Mouse (Mus musculus): Measurements from ENCODE around the gene Inpp5e. TPM values are rescaled to one million over a fixed set of nuclear protein-coding genes. Genes with fewer than 3 reads are reported as not detected.
"Not testable (repeated sequence)": the region's sequence is repeated elsewhere in the genome, so short reads cannot be mapped to it uniquely, and the experiment has no call there.

The Inpp5e gene
- polyA plus RNA-seq, 1 experiment from 2014 or later, result 29.7 TPM

DNA sequence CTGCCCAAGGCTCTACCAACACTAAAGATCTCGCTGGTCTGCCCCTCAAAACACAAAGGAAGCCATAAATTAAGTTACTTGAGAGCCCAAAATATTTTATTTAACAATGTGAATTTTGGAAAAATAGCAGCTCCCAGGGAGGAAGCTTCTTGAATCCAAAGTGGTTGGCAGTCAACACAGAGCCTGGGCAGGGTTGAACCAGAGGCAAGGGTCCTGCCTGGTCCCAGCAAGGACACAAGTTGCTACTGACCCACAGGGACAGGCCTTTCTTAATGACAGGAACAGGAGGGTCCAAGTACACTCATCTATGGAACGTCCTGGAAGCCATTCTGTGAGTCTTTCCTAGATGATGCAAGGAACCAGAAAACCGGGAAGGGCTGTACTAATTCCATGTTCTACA, 359 bp upstream of the Inpp5e start:
- Histone ChIP-seq H3K27me3 (ENCODE audit: insufficient read depth, poor library complexity, severe bottlenecking) (no peaks in the 10 kb centered on the region), H3K4me3 (peak overlapping the region; percentile 86), H3K4me1 (replicated peaks) (peaks cover 47% of the 10 kb centered on the region), H3K9me3 (no peaks in the 10 kb centered on the region), H3K27ac (peak overlapping the region; percentile 96; the same call in 1 of the 2 replicates), H3K36me3 (peaks cover 92% of the 10 kb centered on the region)
- 60% methylated on average over 3 of the region's 3 CpGs for WGBS
- DNase-seq (ENCODE audit: low spot score), result no peak

DNA sequence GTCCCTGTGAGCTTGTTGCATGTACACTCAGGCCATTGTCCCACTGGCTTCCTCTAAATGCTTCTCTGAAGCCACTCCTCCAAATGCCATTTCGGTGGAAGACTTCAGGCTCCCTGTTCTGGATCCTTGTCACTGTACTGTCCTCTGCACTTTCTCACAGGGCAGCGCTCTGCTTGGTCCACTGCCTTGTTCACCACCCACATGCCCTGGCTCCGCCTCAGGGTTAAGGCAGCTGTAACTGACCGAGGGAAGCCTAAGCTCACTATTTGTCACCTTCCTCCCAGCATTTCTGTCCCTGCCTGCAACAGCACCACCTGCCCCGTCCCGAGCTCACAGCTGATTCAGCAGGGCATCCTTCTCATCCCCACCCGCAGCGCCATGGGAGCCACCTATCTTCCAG, 5.7 kb downstream of the Inpp5e start:
- no peak for DNase-seq (ENCODE audit: low spot score)
- Histone ChIP-seq H3K27me3 (ENCODE audit: insufficient read depth, poor library complexity, severe bottlenecking) (no peaks in the 10 kb centered on the region), H3K4me1 (replicated peaks) (peaks cover 42% of the 10 kb centered on the region), H3K9me3 (no peaks in the 10 kb centered on the region), H3K27ac (no peak overlapping the region; the same call in 1 of the 2 replicates), H3K36me3 (peaks cover 91% of the 10 kb centered on the region), H3K4me3 (no peak overlapping the region)
- WGBS, result 81% methylated on average over 8 of the region's 8 CpGs

DNA sequence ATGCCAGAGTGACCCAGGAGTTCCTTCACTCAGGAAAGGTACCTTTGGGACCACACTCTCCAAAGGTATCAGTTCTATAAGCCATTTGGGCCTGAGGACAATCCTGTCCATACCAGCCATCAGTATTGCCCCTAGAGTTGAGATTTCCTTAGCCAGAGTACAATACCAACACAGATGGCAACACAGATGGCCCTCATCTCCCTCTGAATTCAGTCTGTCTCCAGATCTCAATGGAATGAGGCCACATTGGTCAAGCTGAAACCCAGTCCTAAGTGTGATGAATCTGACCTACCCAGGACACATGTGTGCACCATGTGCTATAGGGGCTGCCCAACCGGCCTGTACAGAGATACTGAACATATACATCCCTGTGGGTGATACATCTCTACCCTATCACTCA, 6.7 kb downstream of the Inpp5e start:
- H3K36me3 ChIP-seq, result peaks cover 92% of the 10 kb centered on the region
- H3K4me1 ChIP-seq (replicated peaks), result peaks cover 32% of the 10 kb centered on the region
- no peaks in the 10 kb centered on the region for H3K27me3 ChIP-seq (ENCODE audit: insufficient read depth, poor library complexity, severe bottlenecking)
- no peaks in the 10 kb centered on the region for H3K9me3 ChIP-seq
- no peak for DNase-seq (ENCODE audit: low spot score)
- WGBS, result 84% methylated on average over 1 of the region's 1 CpGs
- no peak overlapping the region for H3K4me3 ChIP-seq
- H3K27ac ChIP-seq, result no peak overlapping the region

GRCm38 (mm10) chr2:26401023-26401422, 8.0 kb downstream of the Inpp5e start:
- WGBS, result 93% methylated on average over 4 of the region's 4 CpGs
- no peaks in the 10 kb centered on the region for H3K27me3 ChIP-seq (ENCODE audit: insufficient read depth, poor library complexity, severe bottlenecking)
- H3K9me3 ChIP-seq, result no peaks in the 10 kb centered on the region
- H3K36me3 ChIP-seq, result peaks cover 92% of the 10 kb centered on the region
- no peak overlapping the region for H3K4me3 ChIP-seq
- no peak for DNase-seq (ENCODE audit: low spot score)
- H3K4me1 ChIP-seq (replicated peaks), result peaks cover 19% of the 10 kb centered on the region
- no peak overlapping the region for H3K27ac ChIP-seq

GRCm38 (mm10) chr2:26400296-26400695, 8.7 kb downstream of the Inpp5e start:
- DNase-seq (ENCODE audit: low spot score), result no peak
- WGBS, result 94% methylated on average over 5 of the region's 5 CpGs

DNA sequence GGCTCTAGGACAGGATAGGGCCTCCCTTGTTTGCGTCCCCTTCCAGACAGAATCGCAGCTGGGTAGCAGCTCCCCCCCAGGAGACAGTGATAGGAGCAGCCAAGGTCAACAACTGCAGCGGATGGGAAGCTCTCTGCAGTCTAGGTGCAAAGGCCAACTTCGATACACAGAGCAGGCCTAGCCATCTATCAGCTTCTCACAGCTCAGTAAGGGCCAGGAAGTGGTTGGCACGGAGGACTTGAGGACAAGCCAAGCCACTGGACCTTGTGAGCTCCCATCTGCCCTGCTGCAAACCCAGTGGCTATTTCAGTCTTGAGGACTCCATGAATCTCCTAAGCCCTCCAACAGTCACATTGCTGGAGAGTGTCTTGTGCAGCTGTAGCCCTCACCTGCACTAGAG, 9.4 kb downstream of the Inpp5e start:
- WGBS, result 90% methylated on average over 5 of the region's 5 CpGs
- no peak for DNase-seq (ENCODE audit: low spot score)
- Histone ChIP-seq H3K27me3 (ENCODE audit: insufficient read depth, poor library complexity, severe bottlenecking) (no peaks in the 10 kb centered on the region), H3K36me3 (peaks cover 92% of the 10 kb centered on the region), H3K27ac (no peak overlapping the region), H3K9me3 (no peaks in the 10 kb centered on the region), H3K4me1 (replicated peaks) (peaks cover 8% of the 10 kb centered on the region), H3K4me3 (no peak overlapping the region)

More at GRCm38 (mm10) chr2:26400296-26400695, 8.7 kb downstream of the Inpp5e start:
- H3K27ac ChIP-seq, result no peak overlapping the region
- H3K9me3 ChIP-seq, result no peaks in the 10 kb centered on the region
- H3K36me3 ChIP-seq, result peaks cover 92% of the 10 kb centered on the region
- H3K27me3 ChIP-seq (ENCODE audit: insufficient read depth, poor library complexity, severe bottlenecking), result no peaks in the 10 kb centered on the region
- H3K4me3 ChIP-seq, result no peak overlapping the region
- H3K4me1 ChIP-seq (replicated peaks), result peaks cover 12% of the 10 kb centered on the region

- Histone ChIP-seq H3K27ac (no peak overlapping the region), H3K9me3 (no peaks in the 10 kb centered on the region), H3K27me3 (ENCODE audit: insufficient read depth, poor library complexity, severe bottlenecking) (no peaks in the 10 kb centered on the region), H3K36me3 (peaks cover 96% of the 10 kb centered on the region), H3K4me1 (replicated peaks) (peaks cover 6% of the 10 kb centered on the region; the same call in 1 of the 2 replicates), H3K4me3 (no peak overlapping the region)
- DNase-seq (ENCODE audit: low spot score), result no peak
- 90% methylated on average over 8 of the region's 8 CpGs for WGBS
These were observed 10.0 kb downstream of the Inpp5e start for GRCm38 (mm10) chr2:26398978-26399377.

GRCm38 (mm10) chr2:26391617-26392016, 17.4 kb downstream of the Inpp5e start:
- Histone ChIP-seq H3K27me3 (ENCODE audit: insufficient read depth, poor library complexity, severe bottlenecking) (no peaks in the 10 kb centered on the region), H3K4me3 (no peak overlapping the region), H3K9me3 (no peaks in the 10 kb centered on the region), H3K4me1 (replicated peaks) (peaks cover 28% of the 10 kb centered on the region), H3K27ac (no peak overlapping the region), H3K36me3 (peaks cover 76% of the 10 kb centered on the region)
- 94% methylated on average over 6 of the region's 6 CpGs for WGBS
- no peak for DNase-seq (ENCODE audit: low spot score)

- peaks cover 28% of the 10 kb centered on the region for H3K4me1 ChIP-seq (replicated peaks)
- no peak overlapping the region for H3K27ac ChIP-seq
- no peaks in the 10 kb centered on the region for H3K9me3 ChIP-seq
- no peak for DNase-seq (ENCODE audit: low spot score)
- 89% methylated on average over 3 of the region's 3 CpGs for WGBS
- H3K27me3 ChIP-seq (ENCODE audit: insufficient read depth, poor library complexity, severe bottlenecking), result no peaks in the 10 kb centered on the region
- H3K36me3 ChIP-seq, result peaks cover 76% of the 10 kb centered on the region
- peak overlapping the region; percentile 11; the same call in 1 of the 2 replicates for H3K4me3 ChIP-seq
These were observed 18.0 kb downstream of the Inpp5e start for GRCm38 (mm10) chr2:26390954-26391353.

DNA sequence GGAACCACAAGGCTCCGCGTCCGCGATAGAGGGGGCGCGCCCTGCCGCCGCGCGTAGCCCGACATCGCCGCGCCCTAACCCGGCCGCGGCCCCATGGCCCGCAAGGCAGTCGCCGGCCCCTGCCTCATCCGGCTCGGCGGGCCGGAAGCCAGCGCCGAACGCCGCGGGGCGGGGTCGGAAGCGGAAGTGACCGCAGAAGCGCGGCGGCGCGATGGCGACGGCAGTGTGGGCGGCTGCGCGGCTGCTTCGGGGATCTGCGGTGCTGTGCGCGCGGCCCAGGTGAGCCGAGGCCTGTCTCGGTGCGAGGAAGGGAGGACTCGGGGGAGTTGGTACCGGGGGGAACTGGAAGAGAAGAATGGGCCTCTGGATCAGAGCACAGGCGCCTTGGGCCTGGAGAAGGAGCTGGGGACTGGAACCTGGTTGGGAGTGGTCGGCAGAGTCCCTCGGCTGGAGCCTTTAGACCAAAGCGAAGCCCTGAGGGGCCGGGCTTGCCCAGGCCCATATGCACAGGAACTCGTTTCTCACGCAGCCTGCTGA, 19.8 kb downstream of the Inpp5e start, which contains the start of the genes Entr1 and Pmpca:
TSS of gene Entr1 (minus strand) at position 163 of the 537 bp plus-strand sequence.
TSS of gene Pmpca (plus strand) at position 186 of the 537 bp plus-strand sequence.
- peak within 1 kb of the TSS; percentile 98 for H3K4me3 ChIP-seq
- WGBS, result 1% methylated on average over 60 of the region's 60 CpGs
- peaks cover 76% of the 10 kb centered on the region for H3K36me3 ChIP-seq
- peak within 1 kb of the TSS; percentile 93 for H3K27ac ChIP-seq
- H3K27me3 ChIP-seq (ENCODE audit: insufficient read depth, poor library complexity, severe bottlenecking), result no peaks in the 10 kb centered on the region
- peaks cover 28% of the 10 kb centered on the region for H3K4me1 ChIP-seq (replicated peaks)
- no peaks in the 10 kb centered on the region for H3K9me3 ChIP-seq
- peak; percentile 84 for DNase-seq (ENCODE audit: low spot score)

DNA sequence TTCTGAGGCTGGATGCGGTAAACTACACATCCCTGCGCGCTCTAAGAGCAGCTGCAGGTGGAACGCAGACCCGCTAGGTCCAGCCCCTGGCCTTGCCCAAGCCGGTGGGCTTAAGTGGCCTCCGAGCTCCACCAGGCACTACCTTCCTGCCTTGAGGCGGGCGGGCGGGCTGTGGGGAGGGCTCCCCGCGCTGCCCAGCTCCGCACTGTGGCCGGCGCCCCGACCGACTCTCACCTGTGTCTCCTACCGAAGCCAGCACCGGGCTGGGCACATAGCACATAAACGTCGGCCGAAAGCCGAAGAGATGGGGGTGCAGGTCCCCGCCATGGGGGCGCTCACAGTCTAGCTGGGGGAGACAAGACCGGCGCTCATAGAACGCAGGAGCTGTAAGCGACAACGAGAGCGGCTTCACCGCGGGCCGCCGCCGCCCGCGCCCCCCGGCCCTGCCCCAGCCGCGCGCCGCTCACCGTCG, 20.3 kb downstream of the Inpp5e start:
- no peaks in the 10 kb centered on the region for H3K9me3 ChIP-seq
- H3K4me1 ChIP-seq (replicated peaks), result peaks cover 28% of the 10 kb centered on the region
- H3K27me3 ChIP-seq (ENCODE audit: insufficient read depth, poor library complexity, severe bottlenecking), result no peaks in the 10 kb centered on the region
- WGBS, result under 1% methylated on average over 45 of the region's 45 CpGs
- DNase-seq (ENCODE audit: low spot score), result no peak
- peaks cover 76% of the 10 kb centered on the region for H3K36me3 ChIP-seq
- H3K27ac ChIP-seq, result peak overlapping the region; percentile 93
- peak overlapping the region; percentile 98 for H3K4me3 ChIP-seq

DNA sequence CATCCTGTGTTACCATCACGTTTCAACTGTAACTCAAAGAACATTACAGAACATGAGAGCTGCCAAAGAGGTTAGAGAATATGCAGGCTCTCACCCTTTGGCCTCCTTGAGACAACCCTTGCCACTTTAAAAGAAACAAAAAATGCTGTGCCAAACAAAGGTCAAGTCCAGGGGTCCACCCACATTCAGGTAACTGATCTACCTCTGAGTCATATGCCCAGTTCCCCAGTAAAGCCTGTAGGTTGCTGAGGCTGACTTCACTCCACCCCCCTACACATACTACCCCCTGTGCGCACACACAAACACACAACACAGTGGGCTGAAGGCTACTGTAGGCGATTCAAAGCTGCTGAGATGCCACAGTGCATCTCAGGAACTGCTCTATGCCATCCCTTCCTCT, 21.3 kb downstream of the Inpp5e start:
- no peaks in the 10 kb centered on the region for H3K27me3 ChIP-seq (ENCODE audit: insufficient read depth, poor library complexity, severe bottlenecking)
- H3K9me3 ChIP-seq, result no peaks in the 10 kb centered on the region
- WGBS, result 95% methylated on average over 3 of the region's 3 CpGs
- H3K36me3 ChIP-seq, result peaks cover 76% of the 10 kb centered on the region
- H3K4me1 ChIP-seq (replicated peaks), result peaks cover 28% of the 10 kb centered on the region
- no peak overlapping the region for H3K27ac ChIP-seq
- no peak for DNase-seq (ENCODE audit: low spot score)
- H3K4me3 ChIP-seq, result peak overlapping the region; percentile 98

GRCm38 (mm10) chr2:26380871-26381270, 28.1 kb downstream of the Inpp5e start:
- not testable (repeated sequence) for H3K9me3 ChIP-seq; H3K27me3 ChIP-seq (ENCODE audit: insufficient read depth, poor library complexity, severe bottlenecking); DNase-seq (ENCODE audit: low spot score)
- H3K36me3 ChIP-seq, result peaks cover 71% of the 10 kb centered on the region
- 40% methylated on average over 6 of the region's 6 CpGs for WGBS
- peaks cover 18% of the 10 kb centered on the region for H3K4me1 ChIP-seq (replicated peaks)
- peak overlapping the region; percentile 95 for H3K4me3 ChIP-seq
- peak overlapping the region; percentile 87 for H3K27ac ChIP-seq

All from hindbrain, embryonic 10.5 days (tissue).